Mouse (Mus musculus): ENCODE measurements around the gene Mapre3. TPM values are rescaled to one million over a fixed set of nuclear protein-coding genes. Genes with fewer than 3 reads are reported as not detected.
A peak's percentile ranks its signal among the peaks of the same experiment; 100 is the strongest.

Gene Mapre3
- polyA plus RNA-seq, 1 experiment, result 58.7 TPM

GRCm38 (mm10) chr5:30839731-30840130 is 25.3 kb downstream of the Mapre3 start:
- Histone ChIP-seq H3K27me3 (ENCODE audit: control insufficient read depth, insufficient read depth, insufficient read length) (no peaks in the 10 kb centered on the region), H3ac (ENCODE audit: control insufficient read depth, insufficient read length) (no peak overlapping the region), H3K36me3 (ENCODE audit: control insufficient read depth, insufficient read depth) (no peaks in the 10 kb centered on the region), H3K79me2 (ENCODE audit: control insufficient read depth, insufficient read depth) (no peaks in the 10 kb centered on the region), H3K4me3 (no peak overlapping the region), H3K4me2 (ENCODE audit: low read depth) (no peak overlapping the region)
- TF ChIP-seq CEBPB (IDR thresholded peaks at IDR 0.05; ENCODE audit: insufficient read depth, poor library complexity, severe bottlenecking) (no peak), POLR2A (IDR thresholded peaks at IDR 0.05; ENCODE audit: insufficient read length, low read depth) (no peak), USF1 (IDR thresholded peaks at IDR 0.05; ENCODE audit: low read depth) (no peak), TCF12 (IDR thresholded peaks at IDR 0.05; ENCODE audit: insufficient read depth, poor library complexity, severe bottlenecking) (no peak), MYOG (IDR thresholded peaks at IDR 0.05; ENCODE audit: control insufficient read depth in 1 of 3, insufficient read depth in 1 of 3, insufficient read length in 2 of 3, low read depth in 2 of 3) (no peak), E2F4 (IDR thresholded peaks at IDR 0.05; ENCODE audit: insufficient read depth) (no peak)

DNA sequence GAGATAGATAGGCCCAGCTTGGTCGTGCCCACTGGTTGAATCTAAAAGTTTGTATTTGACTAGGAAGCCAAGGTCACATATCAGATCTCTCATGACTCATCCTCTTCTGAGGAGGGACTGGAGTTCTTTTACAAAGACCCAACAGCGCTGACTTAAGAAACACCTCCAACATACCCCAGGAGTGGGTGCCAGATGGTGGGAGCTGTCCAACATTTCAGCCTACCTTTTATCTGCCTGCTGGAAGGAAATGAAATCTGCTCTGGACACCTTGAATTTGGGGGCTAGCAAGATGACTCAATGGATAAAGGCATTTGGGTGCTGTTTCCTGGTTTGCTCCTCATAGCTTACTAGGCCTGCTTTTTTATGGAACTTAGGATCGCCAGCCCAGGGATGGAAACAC is 27.5 kb downstream of the Mapre3 start:
- H3K36me3 ChIP-seq (ENCODE audit: control insufficient read depth, insufficient read depth), result no peaks in the 10 kb centered on the region
- H3K27me3 ChIP-seq (ENCODE audit: control insufficient read depth, insufficient read depth, insufficient read length), result no peaks in the 10 kb centered on the region
- H3ac ChIP-seq (ENCODE audit: control insufficient read depth, insufficient read length), result no peak overlapping the region
- TF ChIP-seq REST (IDR thresholded peaks at IDR 0.05; ENCODE audit: insufficient read depth, insufficient read length), result peak; percentile 56
- TF ChIP-seq MYOD1 (IDR thresholded peaks at IDR 0.05; ENCODE audit: control insufficient read depth in 1 of 3, insufficient read length in 2 of 3, low read depth in 2 of 3), result no peak
- no peak for TF ChIP-seq TCF12 (IDR thresholded peaks at IDR 0.05; ENCODE audit: insufficient read depth, poor library complexity, severe bottlenecking)
- H3K4me3 ChIP-seq, result no peak overlapping the region
- H3K79me2 ChIP-seq (ENCODE audit: control insufficient read depth, insufficient read depth), result no peaks in the 10 kb centered on the region
- no peak overlapping the region for H3K4me2 ChIP-seq (ENCODE audit: low read depth)

GRCm38 (mm10) chr5:30849891-30850555 is 35.6 kb downstream of the Mapre3 start:
- no peak overlapping the region for H3ac ChIP-seq (ENCODE audit: control insufficient read depth, insufficient read length)
- no peak overlapping the region for H3K4me3 ChIP-seq
- no peaks in the 10 kb centered on the region for H3K27me3 ChIP-seq (ENCODE audit: control insufficient read depth, insufficient read depth, insufficient read length)
- no peaks in the 10 kb centered on the region for H3K79me2 ChIP-seq (ENCODE audit: control insufficient read depth, insufficient read depth)
- peak overlapping the region; percentile 53 for H3K4me2 ChIP-seq (ENCODE audit: low read depth)
- TF ChIP-seq TCF12 (IDR thresholded peaks at IDR 0.05; ENCODE audit: insufficient read depth, poor library complexity, severe bottlenecking), result no peak
- peak in 1 of 3 experiments; percentile 8 for TF ChIP-seq MYOD1 (IDR thresholded peaks at IDR 0.05; ENCODE audit: control insufficient read depth in 1 of 3, insufficient read length in 2 of 3, low read depth in 2 of 3)
- no peaks in the 10 kb centered on the region for H3K36me3 ChIP-seq (ENCODE audit: control insufficient read depth, insufficient read depth)

DNA sequence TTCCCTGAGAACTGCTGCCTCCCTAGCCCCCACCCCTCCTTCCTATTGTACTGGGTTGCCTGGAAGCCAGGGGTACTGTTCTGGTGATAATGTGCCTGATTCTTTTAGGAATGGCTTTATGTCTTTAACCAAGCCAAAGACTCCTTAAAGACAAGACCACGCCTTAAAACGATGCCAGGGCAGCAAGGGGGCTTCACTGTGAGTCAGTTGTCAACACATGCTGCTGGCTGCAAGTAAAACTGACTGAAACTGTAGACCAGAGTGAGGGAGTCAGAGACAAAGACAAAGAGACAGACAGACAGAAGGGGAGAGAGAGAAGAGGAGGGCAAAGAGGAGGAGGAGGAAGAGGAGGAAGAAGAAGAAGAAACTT is 36.1 kb downstream of the Mapre3 start:
- Histone ChIP-seq H3K4me2 (ENCODE audit: low read depth) (peak overlapping the region; percentile 53), H3K79me2 (ENCODE audit: control insufficient read depth, insufficient read depth) (no peaks in the 10 kb centered on the region), H3ac (ENCODE audit: control insufficient read depth, insufficient read length) (no peak overlapping the region), H3K27me3 (ENCODE audit: control insufficient read depth, insufficient read depth, insufficient read length) (no peaks in the 10 kb centered on the region), H3K4me3 (no peak overlapping the region), H3K36me3 (ENCODE audit: control insufficient read depth, insufficient read depth) (no peaks in the 10 kb centered on the region)
- TF ChIP-seq TCF12 (IDR thresholded peaks at IDR 0.05; ENCODE audit: insufficient read depth, poor library complexity, severe bottlenecking) (no peak), E2F4 (IDR thresholded peaks at IDR 0.05; ENCODE audit: insufficient read depth) (no peak), MYOD1 (IDR thresholded peaks at IDR 0.05; ENCODE audit: control insufficient read depth in 1 of 3, insufficient read length in 2 of 3, low read depth in 2 of 3) (no peak), USF1 (IDR thresholded peaks at IDR 0.05; ENCODE audit: low read depth) (no peak)

- Histone ChIP-seq H3K36me3 (ENCODE audit: control insufficient read depth, insufficient read depth) (no peaks in the 10 kb centered on the region), H3K4me3 (no peak overlapping the region), H3K4me2 (ENCODE audit: low read depth) (no peak overlapping the region), H3K79me2 (ENCODE audit: control insufficient read depth, insufficient read depth) (no peaks in the 10 kb centered on the region), H3ac (ENCODE audit: control insufficient read depth, insufficient read length) (no peak overlapping the region), H3K27me3 (ENCODE audit: control insufficient read depth, insufficient read depth, insufficient read length) (no peaks in the 10 kb centered on the region)
- no peak for TF ChIP-seq USF1 (IDR thresholded peaks at IDR 0.05; ENCODE audit: low read depth)
- TF ChIP-seq CEBPB (IDR thresholded peaks at IDR 0.05; ENCODE audit: insufficient read depth, poor library complexity, severe bottlenecking), result no peak
- TF ChIP-seq MAX (IDR thresholded peaks at IDR 0.05; ENCODE audit: low read depth), result no peak
- no peak for TF ChIP-seq TCF12 (IDR thresholded peaks at IDR 0.05; ENCODE audit: insufficient read depth, poor library complexity, severe bottlenecking)
- TF ChIP-seq POLR2AphosphoS2 (IDR thresholded peaks at IDR 0.05; ENCODE audit: insufficient read length, low read depth), result no peak
- no peak for TF ChIP-seq TCF3 (IDR thresholded peaks at IDR 0.05; ENCODE audit: insufficient read length, low read depth)
- TF ChIP-seq POLR2A (IDR thresholded peaks at IDR 0.05; ENCODE audit: insufficient read length, low read depth), result no peak
- TF ChIP-seq SRF (IDR thresholded peaks at IDR 0.05; ENCODE audit: control insufficient read depth, insufficient read length, low read depth), result no peak
- TF ChIP-seq MYOD1 (IDR thresholded peaks at IDR 0.05; ENCODE audit: control insufficient read depth in 1 of 3, insufficient read length in 2 of 3, low read depth in 2 of 3), result no peak
- no peak for TF ChIP-seq REST (IDR thresholded peaks at IDR 0.05; ENCODE audit: insufficient read depth, insufficient read length)
- TF ChIP-seq E2F4 (IDR thresholded peaks at IDR 0.05; ENCODE audit: insufficient read depth), result no peak
- no peak for TF ChIP-seq MYOG (IDR thresholded peaks at IDR 0.05; ENCODE audit: control insufficient read depth in 1 of 3, insufficient read depth in 1 of 3, insufficient read length in 2 of 3, low read depth in 2 of 3)
These were observed 39.1 kb downstream of the Mapre3 start for GRCm38 (mm10) chr5:30853522-30853921.

Measured in myocyte (in vitro differentiated cells).